Mouse (Mus musculus): ENCODE data around the gene Myo16.

DNA sequence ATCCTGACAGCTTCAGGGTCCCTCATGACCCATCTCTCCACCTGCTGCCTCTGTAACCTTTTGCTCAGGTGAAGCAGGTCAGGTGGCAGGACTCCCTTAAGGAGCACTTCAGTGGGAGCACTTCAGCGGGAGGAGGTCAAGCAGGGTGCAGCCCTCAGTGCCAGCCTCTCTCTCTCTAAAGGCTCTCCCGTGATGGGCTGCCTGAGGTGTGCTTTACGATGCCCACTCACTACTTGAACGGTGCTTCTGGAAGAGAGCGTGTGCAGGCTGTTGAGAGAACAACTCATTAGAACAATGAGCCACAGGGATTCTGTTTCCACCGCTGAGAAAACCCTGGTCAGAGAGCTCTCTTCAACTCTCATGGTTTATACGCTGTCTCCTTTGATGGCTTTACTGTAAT, 241.4 kb downstream of the Myo16 start:
- TF ChIP-seq POLR2A (IDR thresholded peaks at IDR 0.05; ENCODE audit: insufficient read depth, low read length) (no peak), CTCF (IDR thresholded peaks at IDR 0.05; ENCODE audit: low read depth, low read length) (no peak), EP300 (IDR thresholded peaks at IDR 0.05; ENCODE audit: insufficient read depth, low read depth, low read length) (no peak)

Measured in ES-Bruce4 (cell line).